Mouse (Mus musculus): ENCODE results near the gene Ldb1. TPM values are rescaled to one million over a fixed set of nuclear protein-coding genes. Genes with fewer than 3 reads are reported as not detected.

Ldb1 gene
- total and polyA plus RNA-seq, 3 experiments: 56.9 to 120 (median 67.6) TPM

DNA sequence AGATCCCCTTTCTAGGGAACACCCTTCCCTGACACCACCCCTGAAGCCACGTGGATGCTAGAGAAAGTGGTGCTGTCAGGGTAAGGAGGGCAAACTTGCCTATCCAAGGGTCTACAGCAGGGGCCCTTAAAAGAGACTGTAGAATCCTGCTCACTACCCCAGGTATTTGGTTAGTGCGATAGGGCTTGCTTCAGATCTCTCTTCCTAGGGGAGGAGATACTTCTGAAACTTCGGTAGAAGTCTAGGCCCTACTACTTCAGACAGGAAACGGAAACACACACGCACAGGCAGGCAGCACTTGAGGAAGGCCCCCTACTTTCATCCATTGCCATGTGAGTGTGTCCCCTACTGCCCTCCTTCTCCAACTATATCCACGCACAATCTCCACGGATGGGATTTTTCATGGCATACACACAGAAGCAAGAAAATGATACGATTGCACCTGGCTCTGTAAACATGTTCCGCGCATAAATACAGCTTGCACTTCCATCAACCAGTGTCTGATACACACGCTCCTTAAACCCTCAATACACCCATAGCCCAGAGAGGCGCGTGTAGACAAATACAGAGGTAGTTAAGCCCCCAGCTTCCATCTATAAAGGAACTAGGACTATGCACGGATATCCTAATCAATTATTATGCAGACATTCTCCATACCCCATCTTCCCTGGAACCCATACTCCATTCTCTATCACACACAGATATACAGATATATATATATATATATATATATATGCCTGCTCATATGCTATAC lies 4.7 kb downstream of the Ldb1 start (continued):
- TF ChIP-seq SIN3A (IDR thresholded peaks at IDR 0.05; ENCODE audit: low read length) (peak; percentile 66; the same call in 1 of the 2 replicates), MAX (IDR thresholded peaks at IDR 0.05; ENCODE audit: low read length) (peak; percentile 58), BHLHE40 (IDR thresholded peaks at IDR 0.05; ENCODE audit: low read depth, low read length) (peak; percentile 64), MAZ (IDR thresholded peaks at IDR 0.05; ENCODE audit: low read depth, low read length) (0 out of 2 replicates have a peak, but pooled peaks have one; percentile 59), POLR2A (IDR thresholded peaks at IDR 0.05; ENCODE audit: low read depth, low read length) (peak; percentile 66), ZKSCAN1 (IDR thresholded peaks at IDR 0.05; ENCODE audit: borderline replicate concordance, low read depth, low read length) (no peak), JUN (IDR thresholded peaks at IDR 0.05; ENCODE audit: insufficient read depth, low read depth, low read length) (no peak), PAX5 (IDR thresholded peaks at IDR 0.05; ENCODE audit: low read length) (no peak), CHD2 (IDR thresholded peaks at IDR 0.05; ENCODE audit: low read length) (no peak), POLR2AphosphoS2 (IDR thresholded peaks at IDR 0.05; ENCODE audit: low read depth, low read length) (no peak), USF2 (conservative IDR thresholded peaks at IDR 0.05; ENCODE audit: low read depth, low read length) (no peak), SMC3 (IDR thresholded peaks at IDR 0.05; ENCODE audit: low read depth, low read length) (no peak), CHD1 (IDR thresholded peaks at IDR 0.05; ENCODE audit: low read depth, low read length) (0 out of 2 replicates have a peak, but pooled peaks have one; percentile 65), TCF12 (IDR thresholded peaks at IDR 0.05; ENCODE audit: low read depth, low read length) (peak; percentile 77), JUND (conservative IDR thresholded peaks at IDR 0.05; ENCODE audit: low read depth, low read length) (no peak), IRF4 (IDR thresholded peaks at IDR 0.05; ENCODE audit: low read depth, low read length) (peak; percentile 45; the same call in 1 of the 2 replicates)

GRCm38 (mm10) chr19:46039478-46039877 lies 5.5 kb downstream of the Ldb1 start:
- H3K9me3 ChIP-seq (replicated peaks; ENCODE audit: low read length): no peaks in the 10 kb centered on the region
- H3K4me1 ChIP-seq (ENCODE audit: control insufficient read depth in 1 of 2, insufficient read depth in 2 of 2): peaks cover 8 to 44% of the 10 kb centered on the region in 2 experiments
- no peaks in the 10 kb centered on the region for H3K27me3 ChIP-seq (replicated peaks)
- in situ Hi-C loops (cut with MboI; ENCODE audit: low pct_ligation_motif_present, low pct_unique_long_range_greater_than_20kb, low sequenced_read_pairs) (no loop called here), dilution Hi-C loops (cut with MboI; ENCODE audit: extremely low pct_ligation_motif_present, extremely low pct_unique_long_range_greater_than_20kb, low sequenced_read_pairs) (no loop called here)
- peak overlapping the region; percentile 89 for H3K4me2 ChIP-seq (ENCODE audit: insufficient read depth, low read depth, poor library complexity, severe bottlenecking)
- H3K27ac ChIP-seq (ENCODE audit: insufficient read depth, low read depth): peak overlapping the region; percentile 88
- H3K36me3 ChIP-seq (replicated peaks in 1 of 2; ENCODE audit: control insufficient read depth in 1 of 2, insufficient read depth in 1 of 2, low read length in 1 of 2): peaks cover 17 to 24% of the 10 kb centered on the region in 2 experiments
- H3K4me3 ChIP-seq (replicated peaks in 1 of 3; ENCODE audit: low read depth in 2 of 3, low read length in 2 of 3, poor library complexity in 1 of 3): peak overlapping the region; percentile 56 to 76 (median 65)
- peak overlapping the region; percentile 87 for H3K9ac ChIP-seq (ENCODE audit: insufficient read depth, low read depth)
- peak; percentile 87 for DNase-seq (ENCODE audit: extremely low read depth)
- peaks cover 60% of the 10 kb centered on the region for H3K79me2 ChIP-seq (replicated peaks; ENCODE audit: control insufficient read depth, extremely low read depth, insufficient read depth, poor library complexity, severe bottlenecking)
- TF ChIP-seq GABPA (IDR thresholded peaks at IDR 0.05; ENCODE audit: insufficient replicate concordance, low read depth, low read length) (no peak), CHD1 (IDR thresholded peaks at IDR 0.05; ENCODE audit: low read depth, low read length) (no peak), MYC (IDR thresholded peaks at IDR 0.05; ENCODE audit: low read depth, low read length) (no peak), CHD2 (IDR thresholded peaks at IDR 0.05; ENCODE audit: low read length) (0 out of 2 replicates have a peak, but pooled peaks have one; percentile 47), ETS1 (conservative IDR thresholded peaks at IDR 0.05; ENCODE audit: low read depth, low read length) (no peak), POLR2A (IDR thresholded peaks at IDR 0.05; ENCODE audit: low read depth, low read length) (peak; percentile 75), KAT2A (IDR thresholded peaks at IDR 0.05; ENCODE audit: insufficient replicate concordance, low read length) (no peak), RCOR1 (conservative IDR thresholded peaks at IDR 0.05; ENCODE audit: low read depth, low read length) (no peak), EP300 (IDR thresholded peaks at IDR 0.05; ENCODE audit: low read length) (no peak), UBTF (IDR thresholded peaks at IDR 0.05; ENCODE audit: low read depth, low read length) (peak; percentile 53; the same call in 1 of the 2 replicates), BHLHE40 (IDR thresholded peaks at IDR 0.05; ENCODE audit: low read depth, low read length) (peak; percentile 2), JUND (conservative IDR thresholded peaks at IDR 0.05; ENCODE audit: low read depth, low read length) (no peak), IRF4 (IDR thresholded peaks at IDR 0.05; ENCODE audit: low read depth, low read length) (no peak), ZMIZ1 (IDR thresholded peaks at IDR 0.05; ENCODE audit: low read depth, low read length) (peak; percentile 65), MAZ (IDR thresholded peaks at IDR 0.05; ENCODE audit: low read depth, low read length) (peak; percentile 97), ZC3H11A (IDR thresholded peaks at IDR 0.05; ENCODE audit: low read depth, low read length) (no peak), SMC3 (IDR thresholded peaks at IDR 0.05; ENCODE audit: low read depth, low read length) (no peak), ELF1 (IDR thresholded peaks at IDR 0.05; ENCODE audit: low read depth, low read length) (peak; percentile 73), MAX (IDR thresholded peaks at IDR 0.05; ENCODE audit: low read length) (no peak), TCF12 (IDR thresholded peaks at IDR 0.05; ENCODE audit: low read depth, low read length) (peak; percentile 69), NELFE (IDR thresholded peaks at IDR 0.05; ENCODE audit: low read depth, low read length) (peak; percentile 51), CTCF (conservative IDR thresholded peaks at IDR 0.05 in 1 of 2, IDR thresholded peaks at IDR 0.05 in 1 of 2; ENCODE audit: low read depth in 2 of 2, low read length in 2 of 2) (no peak), PAX5 (IDR thresholded peaks at IDR 0.05; ENCODE audit: low read length) (no peak), USF2 (conservative IDR thresholded peaks at IDR 0.05; ENCODE audit: low read depth, low read length) (no peak), HCFC1 (IDR thresholded peaks at IDR 0.05; ENCODE audit: low read depth, low read length) (no peak), SIN3A (IDR thresholded peaks at IDR 0.05; ENCODE audit: low read length) (peak; percentile 40; the same call in 1 of the 2 replicates), JUN (IDR thresholded peaks at IDR 0.05; ENCODE audit: insufficient read depth, low read depth, low read length) (no peak), MXI1 (IDR thresholded peaks at IDR 0.05; ENCODE audit: low read depth, low read length) (no peak), ZNF384 (IDR thresholded peaks at IDR 0.05; ENCODE audit: low read depth, low read length) (no peak), NRF1 (IDR thresholded peaks at IDR 0.05; ENCODE audit: low read depth, low read length) (0 out of 2 replicates have a peak, but pooled peaks have one; percentile 20), ZKSCAN1 (IDR thresholded peaks at IDR 0.05; ENCODE audit: borderline replicate concordance, low read depth, low read length) (no peak), TBP (conservative IDR thresholded peaks at IDR 0.05; ENCODE audit: low read depth, low read length) (no peak)
